Mouse (Mus musculus) heart, postnatal 25 days (tissue): ENCODE data around the gene Sfrp2. TPM values are rescaled to one million over a fixed set of nuclear protein-coding genes. Genes with fewer than 3 reads are reported as not detected.

ENCODE experiments used
- DNase-seq: peaks from one replicate; pipeline ENCODE4 v3.0.0; 2022; ENCODE audit warnings: low spot score
- intact Hi-C: fragments of 180-260 bp; cut with DNase I; formaldehyde crosslinking; loops from one replicate; pipeline ENCODE4 v1.15.1; 2025
- total RNA-seq, 2 experiments: library from RNA; stranded (reverse); gene quantifications; 2 replicates each; pipeline ENCODE4 v1.2.3; 2021

Gene Sfrp2
- 1 to 10 TPM; 5.1 to 7.1 TPM for total RNA-seq

GRCm38 (mm10) chr3:83765871-83766725 lies at the start of gene Sfrp2:
TSS of gene Sfrp2 (plus strand) at chr3:83766321.
- intact Hi-C loops: no loop called here
- DNase-seq: no peak

- DNase-seq: no peak
- intact Hi-C loops: no loop called here
These were observed 48.4 kb upstream of the Sfrp2 start for GRCm38 (mm10) chr3:83717643-83718231.

GRCm38 (mm10) chr3:83718662-83719061 lies 47.5 kb upstream of the Sfrp2 start:
- intact Hi-C loops: no loop called here
- no peak for DNase-seq

- intact Hi-C loops: no loop called here
- DNase-seq: no peak
These were observed 37.9 kb upstream of the Sfrp2 start for GRCm38 (mm10) chr3:83728223-83728622.

- intact Hi-C loops: no loop called here
These were observed 37.3 kb upstream of the Sfrp2 start for GRCm38 (mm10) chr3:83728675-83729390.

GRCm38 (mm10) chr3:83733985-83734384 lies 32.1 kb upstream of the Sfrp2 start:
- intact Hi-C loops: no loop called here

More at GRCm38 (mm10) chr3:83728675-83729390, 37.3 kb upstream of the Sfrp2 start:
- no peak for DNase-seq

GRCm38 (mm10) chr3:83736980-83737379 lies 29.1 kb upstream of the Sfrp2 start:
- DNase-seq: no peak

More at GRCm38 (mm10) chr3:83733985-83734384, 32.1 kb upstream of the Sfrp2 start:
- DNase-seq: no peak

GRCm38 (mm10) chr3:83740246-83740645 lies 25.9 kb upstream of the Sfrp2 start:
- intact Hi-C loops: no loop called here
- DNase-seq: peak; percentile 51

More at GRCm38 (mm10) chr3:83736980-83737379, 29.1 kb upstream of the Sfrp2 start:
- intact Hi-C loops: no loop called here

- intact Hi-C loops: no loop called here
- no peak for DNase-seq
These were observed 18.8 kb upstream of the Sfrp2 start for GRCm38 (mm10) chr3:83747276-83747675.

GRCm38 (mm10) chr3:83747895-83748294 lies 18.2 kb upstream of the Sfrp2 start:
- intact Hi-C loops: no loop called here

GRCm38 (mm10) chr3:83751625-83752024 lies 14.5 kb upstream of the Sfrp2 start:
- no peak for DNase-seq
- intact Hi-C loops: no loop called here

More at GRCm38 (mm10) chr3:83747895-83748294, 18.2 kb upstream of the Sfrp2 start:
- no peak for DNase-seq

GRCm38 (mm10) chr3:83752196-83752595 lies 13.9 kb upstream of the Sfrp2 start:
- intact Hi-C loops: no loop called here
- DNase-seq: no peak

GRCm38 (mm10) chr3:83755043-83755635 lies 11.0 kb upstream of the Sfrp2 start:
- DNase-seq: no peak
- intact Hi-C loops: no loop called here

- intact Hi-C loops: no loop called here
- no peak for DNase-seq
These were observed 10.5 kb upstream of the Sfrp2 start for GRCm38 (mm10) chr3:83755666-83756065.

- intact Hi-C loops: loop anchor here (5.0 kb wide), 3 partner anchors 265 to 475 kb away; no protein-coding TSS in a partner anchor
- DNase-seq: no peak
These were observed 3.8 kb upstream of the Sfrp2 start for GRCm38 (mm10) chr3:83762361-83762760.

- peak; percentile 40 for DNase-seq
- intact Hi-C loops: loop anchor here (5.0 kb wide), 3 partner anchors 267 to 477 kb away; no protein-coding TSS in a partner anchor
These were observed 2.3 kb upstream of the Sfrp2 start for GRCm38 (mm10) chr3:83763551-83764548.

GRCm38 (mm10) chr3:83766726-83767070 lies 577 bp downstream of the Sfrp2 start:
- no peak for DNase-seq
- intact Hi-C loops: no loop called here

- no peak for DNase-seq
- intact Hi-C loops: no loop called here
These were observed 1.0 kb downstream of the Sfrp2 start for GRCm38 (mm10) chr3:83767121-83767520.
